Mouse (Mus musculus) naive thymus-derived CD4-positive, alpha-beta T cell, adult 2 months (primary cell): ENCODE measurements at regions not wholly inside any gene's neighbourhood (a gene's known extent, or its start where the extent isn't known, plus 50 kb on each side); places are given as distances from the start of the nearest gene placed in this dataset.

Experiments used
- DNase-seq: peaks from one replicate; pipeline ENCODE4 v3.0.0-alpha.2; 2011; ENCODE audit warnings: low read depth

- DNase-seq = no peak
These were observed 519.4 kb downstream of the Rnf144a start for GRCm38 (mm10) chr12:25895691-25896090.

- DNase-seq = peak; percentile 28
These were observed 523.5 kb downstream of the Rnf144a start for GRCm38 (mm10) chr12:25891391-25892167.

GRCm38 (mm10) chr12:25890722-25891121 is 524.3 kb downstream of the Rnf144a start:
- peak; percentile 39 for DNase-seq

GRCm38 (mm10) chr12:25883771-25884171 is 531.3 kb downstream of the Rnf144a start:
- DNase-seq = no peak

GRCm38 (mm10) chr12:25871816-25872215 is 543.2 kb downstream of the Rnf144a start:
- DNase-seq = no peak

GRCm38 (mm10) chr12:25871001-25871461 is 544.0 kb downstream of the Rnf144a start:
- no peak for DNase-seq

- no peak for DNase-seq
These were observed 545.2 kb downstream of the Rnf144a start for GRCm38 (mm10) chr12:25869846-25870245.

GRCm38 (mm10) chr12:25865063-25865462 is 550.0 kb downstream of the Rnf144a start:
- no peak for DNase-seq

- DNase-seq = peak; percentile 83
These were observed 550.8 kb downstream of the Rnf144a start for GRCm38 (mm10) chr12:25864113-25864852.

- DNase-seq = no peak
These were observed 554.0 kb downstream of the Rnf144a start for GRCm38 (mm10) chr12:25861100-25861499.

GRCm38 (mm10) chr12:25858397-25858796 is 556.7 kb downstream of the Rnf144a start:
- DNase-seq = no peak

GRCm38 (mm10) chr12:25830057-25830456 is 585.0 kb downstream of the Rnf144a start:
- no peak for DNase-seq

- DNase-seq = no peak
These were observed 587.1 kb downstream of the Rnf144a start for GRCm38 (mm10) chr12:25827961-25828360.

GRCm38 (mm10) chr12:25826928-25827327 is 588.1 kb downstream of the Rnf144a start:
- DNase-seq = peak; percentile 9

- DNase-seq = no peak
These were observed 588.6 kb downstream of the Rnf144a start for GRCm38 (mm10) chr12:25826451-25826850.

- DNase-seq = no peak
These were observed 598.8 kb downstream of the Rnf144a start for GRCm38 (mm10) chr12:25816248-25816647.

- no peak for DNase-seq
These were observed 620.0 kb downstream of the Rnf144a start for GRCm38 (mm10) chr12:25795092-25795491.

- DNase-seq = no peak
These were observed 620.5 kb downstream of the Rnf144a start for GRCm38 (mm10) chr12:25794571-25794970.

GRCm38 (mm10) chr12:25792571-25793075 is 622.4 kb downstream of the Rnf144a start:
- DNase-seq = no peak

- no peak for DNase-seq
These were observed 624.1 kb downstream of the Rnf144a start for GRCm38 (mm10) chr12:25790956-25791355.

- no peak for DNase-seq
These were observed 629.1 kb downstream of the Rnf144a start for GRCm38 (mm10) chr12:25785646-25786606.

GRCm38 (mm10) chr12:25784401-25784800 is 630.7 kb downstream of the Rnf144a start:
- peak; percentile 53 for DNase-seq
